Mouse (Mus musculus) liver, adult 2 months (tissue): ENCODE measurements at regions not wholly inside any gene's neighbourhood (a gene's known extent, or its start where the extent isn't known, plus 50 kb on each side); places are given as distances from the start of the nearest gene placed in this dataset.

Experiments
- CTCF ChIP-seq: fragments of 200-500 bp; IDR thresholded peaks from 2 replicates; pipeline ENCODE4 v1.5.1; 2011; ENCODE audit warnings: low read depth, low read length, control low read depth
- POLR2A ChIP-seq: fragments of 200-500 bp; IDR thresholded peaks from 2 replicates; pipeline ENCODE4 v1.6.1; 2011; ENCODE audit warnings: low read length, control low read depth; ENCODE audit not compliant: insufficient read depth; ENCODE audit errors: extremely low read depth

DNA sequence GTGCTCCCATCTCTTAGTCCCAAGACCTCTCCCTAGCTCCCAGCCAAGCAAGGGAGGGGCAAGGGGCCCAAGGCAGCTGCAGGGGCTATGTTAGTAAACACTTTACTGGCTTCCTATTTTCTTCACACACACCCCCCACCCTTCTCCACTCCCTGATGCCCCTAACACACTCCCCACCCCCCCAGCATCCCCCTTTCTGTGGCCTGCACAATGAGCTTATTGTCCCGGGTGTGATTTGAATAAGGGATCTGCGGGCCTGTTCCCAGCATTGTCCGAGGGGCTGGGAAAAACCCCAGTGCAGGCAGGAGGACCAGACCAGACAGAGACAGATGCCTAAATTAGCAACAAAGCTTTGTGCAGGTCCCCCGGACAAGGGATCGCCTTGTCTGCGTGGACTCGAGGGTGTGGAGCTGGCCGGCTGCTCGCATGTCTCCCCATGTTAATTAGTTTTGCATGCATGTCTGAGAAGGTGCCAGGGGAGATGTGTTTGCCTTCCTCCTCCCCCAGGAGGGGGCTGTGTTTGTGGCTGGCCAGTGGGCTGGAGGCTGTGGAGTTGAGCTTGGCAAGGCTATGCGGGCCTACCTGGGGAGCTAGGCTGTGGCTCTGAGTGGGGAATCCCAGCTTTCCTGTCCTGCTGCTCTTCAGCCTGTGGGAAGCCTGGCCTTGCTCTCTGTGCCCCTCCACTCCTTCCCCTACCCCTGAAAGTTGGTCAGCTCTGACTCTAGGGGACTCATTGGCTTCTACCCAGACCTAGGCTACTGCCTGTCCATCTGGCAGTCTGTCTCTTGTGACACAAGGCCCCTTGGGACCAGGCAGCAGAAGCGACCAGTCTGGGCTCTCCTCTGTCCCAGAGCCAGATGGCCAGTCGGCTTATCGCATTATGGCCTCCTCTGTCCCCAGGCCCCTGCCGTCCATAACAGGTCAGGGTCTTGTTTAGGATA lies 59.8 kb upstream of the Polg start:
- no peak for TF ChIP-seq CTCF
- no peak for TF ChIP-seq POLR2A
